Mouse (Mus musculus) gastrocnemius, postnatal 4 days (tissue): ENCODE data around the gene Col16a1. TPM values are rescaled to one million over a fixed set of nuclear protein-coding genes. Genes with fewer than 3 reads are reported as not detected.

Source experiments
- DNase-seq, 2 experiments: peaks; one replicate each; pipeline ENCODE4 v3.0.0; 2021 to 2022; ENCODE audit warnings: low spot score in 2 of 2, mixed read lengths in 2 of 2
- total RNA-seq, 2 experiments: library from RNA; stranded (reverse); gene quantifications; 2 replicates each; pipeline ENCODE4 v1.2.3; 2021

Gene Col16a1
- total RNA-seq, 2 experiments from 2014 or later, result 125 to 153 TPM

DNA sequence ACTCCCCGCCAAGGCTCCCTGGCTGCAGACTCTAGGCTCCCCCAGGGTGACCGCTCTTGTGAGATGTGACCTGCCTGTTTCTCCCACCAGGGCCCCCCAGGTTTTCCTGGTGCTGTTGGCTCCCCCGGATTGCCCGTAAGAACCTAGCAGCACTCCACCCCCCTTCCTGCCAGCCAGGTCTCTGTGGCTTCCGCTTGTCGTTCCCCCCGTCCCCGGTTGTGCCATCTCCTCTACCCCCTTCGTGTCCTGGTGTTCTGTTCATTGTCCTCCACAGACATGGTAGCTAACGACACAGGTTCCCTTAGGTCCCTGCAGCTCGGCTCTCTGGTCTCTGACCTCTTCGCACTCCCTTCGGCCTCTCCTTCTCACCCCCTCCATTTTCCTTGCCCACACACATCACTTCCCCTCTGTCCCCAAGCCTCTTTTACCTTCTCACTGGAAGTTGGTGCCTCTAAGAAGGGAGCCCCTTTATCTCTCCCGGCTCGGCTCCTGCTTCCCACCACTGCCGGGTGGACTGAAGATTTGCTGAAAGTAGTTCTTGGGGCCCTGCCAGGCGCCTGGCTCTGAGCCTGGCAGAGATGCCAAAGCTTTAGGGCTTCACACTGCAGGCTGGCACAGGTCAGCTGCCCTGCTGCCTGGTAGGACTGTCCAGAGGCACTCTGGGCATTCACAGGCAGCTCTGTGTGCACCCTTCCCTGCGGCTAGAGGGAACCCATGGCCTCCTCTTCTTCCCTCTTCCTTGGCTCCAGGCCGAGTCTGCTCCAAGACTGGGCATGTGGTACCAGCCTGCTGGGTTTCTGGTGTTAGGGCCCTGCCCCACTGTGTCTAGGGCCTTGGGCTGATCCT, 33.9 kb downstream of the Col16a1 start:
- DNase-seq, result peak; percentile 51 to 72

DNA sequence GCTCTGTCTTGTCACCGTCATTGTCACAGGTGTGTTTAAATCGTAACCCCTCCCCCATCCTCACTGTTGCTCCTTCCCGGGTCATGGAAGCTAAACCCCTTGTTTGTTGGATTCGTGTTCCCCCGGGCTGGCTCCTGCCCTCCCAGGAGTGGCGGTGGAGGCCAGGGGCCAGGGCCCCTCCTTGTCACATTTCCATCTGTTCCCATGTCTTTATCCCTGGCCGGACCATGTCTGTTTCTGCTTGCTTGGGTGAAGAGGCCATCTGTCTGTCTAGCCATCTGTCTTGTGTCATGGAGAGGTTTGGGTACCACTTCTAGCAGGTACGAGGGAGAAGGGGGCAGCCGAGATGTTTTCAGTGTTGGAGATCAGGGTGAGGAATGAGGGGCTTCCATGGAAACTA, 34.6 kb downstream of the Col16a1 start:
- DNase-seq, result no peak

- DNase-seq, result peak in 1 of 2 experiments; percentile 57
Measured at GRCm38 (mm10) chr4:130084331-130084945, 36.8 kb downstream of the Col16a1 start.

DNA sequence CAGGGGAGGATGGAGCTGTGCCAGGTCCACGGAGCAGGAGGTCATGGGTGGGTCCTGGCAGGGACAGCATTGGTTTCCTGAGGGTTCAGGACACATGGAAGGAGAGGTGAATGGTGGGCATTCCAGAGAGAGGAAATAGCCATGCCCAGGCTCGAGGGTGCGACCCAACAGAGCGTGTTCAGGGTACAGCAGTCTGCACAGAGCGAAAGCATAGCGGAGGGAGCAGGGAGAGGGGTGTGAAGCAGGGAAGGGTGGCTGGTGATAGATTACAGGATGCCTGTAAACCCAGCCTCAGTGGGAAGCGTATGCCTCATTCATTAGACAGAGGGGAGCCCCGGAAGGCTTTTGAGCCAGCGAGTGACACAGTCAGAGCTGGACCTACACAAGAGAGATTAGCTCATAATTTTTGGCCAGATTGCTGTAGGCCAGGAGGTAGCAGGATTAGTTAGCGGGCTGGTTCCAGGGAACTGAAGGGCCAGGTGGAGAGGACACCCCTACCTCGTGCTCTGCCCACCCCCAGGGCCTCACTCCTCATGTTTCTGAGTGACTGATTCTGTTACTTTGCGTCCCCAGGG, 37.7 kb downstream of the Col16a1 start:
- DNase-seq, result no peak

DNA sequence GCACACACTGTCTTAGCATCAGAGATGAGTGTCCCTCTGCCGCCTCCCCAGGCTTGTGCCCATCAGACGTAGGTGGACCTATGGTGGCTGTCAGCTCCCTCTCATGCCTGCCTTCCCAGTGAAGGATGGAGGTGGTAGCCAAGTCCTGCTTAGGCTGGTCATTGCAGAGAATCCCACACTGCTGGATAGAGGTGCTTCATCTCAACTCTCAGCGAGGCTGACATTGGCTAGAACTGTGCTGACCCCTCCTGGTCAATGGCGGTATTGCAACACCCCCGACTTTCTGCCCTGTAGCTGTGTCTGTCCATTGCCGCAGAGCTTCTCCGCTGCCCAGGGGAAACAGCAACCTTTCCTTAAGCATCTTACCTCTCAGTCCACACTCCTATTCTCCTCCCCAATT, 39.7 kb downstream of the Col16a1 start:
- DNase-seq, result peak; percentile 87 to 89

DNA sequence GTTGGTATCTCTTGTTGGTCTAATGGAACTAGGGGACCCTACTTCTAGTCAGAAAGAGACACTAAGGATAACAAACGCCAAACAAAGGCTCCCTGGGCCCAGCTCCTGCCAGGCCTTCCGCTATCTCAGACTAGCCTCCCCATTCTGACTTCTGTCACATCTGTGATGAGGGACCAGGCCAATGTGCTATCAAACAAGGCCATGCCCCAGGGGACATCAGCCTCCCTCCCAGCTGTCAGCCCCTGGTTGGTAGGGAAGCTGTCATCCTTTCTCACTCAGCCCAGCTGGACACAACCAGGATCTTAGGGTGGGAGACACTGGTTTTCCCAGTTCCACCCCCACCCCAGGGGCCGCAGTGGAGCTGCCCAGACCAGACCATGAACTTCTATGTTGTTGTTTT, 47.5 kb downstream of the Col16a1 start:
- no peak for DNase-seq

GRCm38 (mm10) chr4:130101183-130101582, 53.5 kb downstream of the Col16a1 start:
- DNase-seq, result no peak

DNA sequence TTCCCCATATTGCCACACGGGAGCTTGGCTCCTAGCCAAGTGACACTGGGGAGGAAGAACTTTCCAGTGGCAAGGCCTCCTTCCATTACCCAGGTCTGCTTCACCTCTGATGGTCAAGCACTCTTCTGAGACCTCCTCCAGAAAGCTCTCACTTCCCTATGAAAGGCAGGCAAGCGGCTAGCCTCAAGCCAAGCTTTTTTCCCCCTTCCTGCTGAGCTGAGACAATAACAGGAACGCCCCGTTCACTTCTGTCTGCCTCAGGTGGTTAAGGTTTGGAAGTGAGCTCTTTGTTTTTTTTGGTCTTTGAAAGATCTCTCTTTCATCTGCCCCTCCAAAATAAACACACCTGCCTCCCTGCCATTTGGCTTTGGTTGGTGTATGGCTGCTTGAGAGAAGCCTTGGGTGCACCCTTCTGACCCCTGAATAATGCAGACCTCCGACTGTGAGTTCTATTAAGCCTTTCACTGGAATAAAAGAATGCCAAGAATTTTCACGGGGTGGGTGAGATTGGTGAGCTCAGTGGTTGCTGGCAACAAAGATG, 54.5 kb downstream of the Col16a1 start, which contains the start of gene Pef1:
Gene Pef1, plus strand, starts transcription at position 448 of the 541 bp plus-strand sequence.
- no peak for DNase-seq

- DNase-seq, result no peak
Measured at GRCm38 (mm10) chr4:130103632-130104031, 56.0 kb downstream of the Col16a1 start.

DNA sequence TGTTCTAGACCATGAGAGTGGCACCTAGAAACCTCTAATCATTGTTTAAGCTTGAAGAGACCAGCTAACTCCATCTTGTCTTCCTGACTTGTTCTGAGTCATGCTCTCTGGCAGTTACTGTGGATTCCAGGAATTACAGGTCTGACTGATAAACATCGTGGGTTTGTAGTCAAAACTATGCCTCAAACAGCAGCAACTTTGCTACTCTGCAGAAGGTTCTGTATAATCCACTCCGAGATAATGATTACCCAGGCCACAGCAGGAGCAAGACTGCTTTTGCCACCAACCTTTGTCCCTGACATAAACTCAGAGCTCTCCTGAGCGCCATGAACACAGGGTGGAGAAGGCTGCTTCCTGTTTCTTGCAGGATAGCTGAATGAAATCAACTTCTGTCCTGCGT, 56.9 kb downstream of the Col16a1 start:
- DNase-seq, result no peak

- no peak for DNase-seq
Measured at GRCm38 (mm10) chr4:130107065-130107443, 59.4 kb downstream of the Col16a1 start.

GRCm38 (mm10) chr4:130107444-130108131, 59.9 kb downstream of the Col16a1 start:
- DNase-seq, result peak; percentile 99 to 100

DNA sequence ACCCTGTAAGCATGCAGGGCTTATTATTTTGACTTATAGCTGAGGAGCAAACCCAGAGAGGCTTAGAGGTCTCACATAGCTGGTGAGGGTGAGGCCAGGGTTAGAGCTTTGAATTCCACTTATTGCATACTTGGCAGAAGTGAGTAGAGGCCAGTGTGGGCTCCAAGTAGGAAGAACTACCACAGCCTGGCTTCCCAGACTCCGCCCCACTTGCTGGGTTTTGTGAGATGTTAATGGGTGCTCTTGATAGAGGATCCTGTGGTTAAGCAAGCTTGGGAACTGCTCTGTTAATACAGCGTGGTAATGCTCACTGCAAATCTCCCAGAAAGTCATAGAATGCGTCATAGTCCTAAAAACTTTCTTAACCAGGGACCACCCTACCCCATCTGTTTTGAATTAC, 61.3 kb downstream of the Col16a1 start:
- DNase-seq, result no peak

GRCm38 (mm10) chr4:130109666-130110065, 62.0 kb downstream of the Col16a1 start:
- no peak for DNase-seq

DNA sequence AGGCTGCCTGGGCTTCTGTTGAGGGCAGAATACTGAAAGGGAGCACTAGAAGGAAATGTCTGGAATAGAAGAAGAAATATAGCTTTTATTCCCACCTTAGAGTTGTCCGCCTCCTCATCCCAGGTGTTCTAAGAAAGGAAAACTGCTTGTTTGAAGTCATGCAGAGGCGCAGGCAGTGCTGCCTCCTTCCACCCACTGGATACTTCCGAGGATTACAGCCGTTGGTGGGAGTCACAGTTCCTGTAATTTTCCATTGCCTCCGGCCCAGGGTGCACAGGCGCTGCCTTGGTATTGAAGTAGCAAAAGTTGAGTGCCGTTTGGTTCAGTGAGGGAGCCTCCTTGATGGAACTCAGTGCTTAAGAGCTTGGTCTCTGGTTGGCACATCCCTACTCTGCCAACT, 62.5 kb downstream of the Col16a1 start:
- no peak for DNase-seq

DNA sequence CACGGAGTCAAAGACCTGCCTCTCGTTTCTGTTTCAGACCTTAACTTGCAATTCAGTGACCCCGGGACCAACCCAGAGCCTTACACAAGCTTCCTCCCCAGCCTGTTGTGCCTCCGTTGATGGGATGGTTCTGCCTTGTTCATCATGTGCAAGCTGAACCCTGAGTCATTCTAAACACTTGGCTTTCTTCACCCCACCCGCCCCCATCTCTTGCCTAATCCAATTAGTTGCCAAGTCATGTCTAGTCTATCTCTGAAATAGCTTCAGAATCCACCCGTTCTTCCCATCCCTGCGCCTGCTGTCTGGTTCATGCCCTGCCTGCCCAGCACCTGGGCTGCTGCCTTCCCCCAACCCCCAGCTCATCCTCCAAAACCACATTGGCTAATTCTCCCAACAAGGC, 64.7 kb downstream of the Col16a1 start:
- no peak for DNase-seq

DNA sequence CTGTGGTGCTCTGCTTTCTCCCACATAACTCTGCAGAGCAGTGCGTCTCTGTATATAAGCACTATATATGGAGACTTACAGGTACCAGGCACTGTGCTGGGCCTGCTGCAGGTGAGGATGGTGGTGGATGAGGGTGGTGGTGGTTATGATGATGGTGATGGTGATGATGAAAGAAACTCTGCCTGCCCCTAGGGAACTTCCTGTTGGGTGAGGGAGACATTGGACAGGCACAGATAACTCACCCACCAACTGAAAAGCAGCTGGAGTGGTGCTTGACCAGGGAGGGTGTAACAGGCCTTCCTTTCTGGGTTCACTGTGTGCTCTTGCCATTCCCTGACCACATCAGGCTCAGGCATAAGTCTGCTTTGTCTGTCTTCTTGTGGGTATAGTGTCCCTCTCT, 65.1 kb downstream of the Col16a1 start:
- DNase-seq, result no peak

- no peak for DNase-seq
Measured at GRCm38 (mm10) chr4:130120752-130121151, 73.1 kb downstream of the Col16a1 start.

DNA sequence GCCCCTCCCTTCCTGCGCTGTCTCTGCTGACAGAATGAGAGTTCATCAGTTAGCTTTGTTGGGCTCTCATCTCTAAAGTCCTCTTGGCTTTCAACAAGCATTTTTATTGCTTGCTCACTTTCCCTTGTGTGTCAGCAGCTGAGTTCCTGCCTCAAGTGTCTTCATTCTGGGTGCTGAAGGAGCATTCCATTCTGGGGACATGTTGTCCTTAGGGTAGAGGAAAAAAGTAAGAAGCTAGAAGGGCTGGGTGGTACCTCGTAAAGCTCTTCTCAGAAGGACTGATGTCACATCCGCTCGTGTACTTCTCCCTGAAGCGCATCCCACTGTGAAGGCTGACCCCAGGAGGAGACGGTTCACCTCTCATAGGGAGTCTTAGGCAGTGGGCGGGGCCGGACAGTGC, 73.9 kb downstream of the Col16a1 start:
- DNase-seq, result no peak

DNA sequence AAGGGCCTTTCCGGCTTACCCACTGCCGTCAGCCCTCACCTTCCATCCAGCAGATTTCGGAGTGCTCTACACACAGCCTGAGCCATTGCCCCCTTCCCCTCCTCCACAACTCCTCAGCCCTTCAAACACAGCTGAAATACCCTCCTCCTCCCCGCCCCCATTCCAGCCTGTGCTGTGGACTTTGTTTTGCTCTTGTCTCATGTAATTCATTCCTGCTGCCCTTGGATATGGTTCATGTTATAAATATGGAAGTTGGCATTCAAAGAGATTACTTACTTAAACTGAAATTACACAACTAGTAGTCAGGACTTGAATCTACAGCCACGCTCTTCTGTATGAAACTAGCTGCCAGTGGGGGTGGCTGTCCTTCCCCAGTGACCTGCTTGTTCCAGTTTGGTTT, 75.4 kb downstream of the Col16a1 start:
- DNase-seq, result no peak

GRCm38 (mm10) chr4:130124110-130124509, 76.5 kb downstream of the Col16a1 start:
- DNase-seq, result no peak
